Mouse (Mus musculus) liver, embryonic 14.5 days (tissue): ENCODE measurements around the gene Ezh1.

Experiments used
- CTCF ChIP-seq: IDR thresholded peaks from 2 replicates; pipeline ENCODE4 v1.5.1; 2016; ENCODE audit warnings: antibody characterized with exemption, low read depth, control low read depth
- EP300 ChIP-seq: IDR thresholded peaks from 2 replicates; pipeline ENCODE4 v1.6.1; 2016; ENCODE audit warnings: antibody characterized with exemption, low read depth

GRCm38 (mm10) chr11:101162301-101162700 lies 64.0 kb downstream of the Ezh1 start:
- TF ChIP-seq CTCF (no peak), EP300 (no peak)
